Mouse (Mus musculus) WW6 (cell line): ENCODE data around the gene Mcf2.

Experiments
- DNase-seq: peaks from one replicate; pipeline ENCODE4 v3.0.0-alpha.2; 2013; ENCODE audit warnings: low read depth, low spot score

The Mcf2 gene

DNA sequence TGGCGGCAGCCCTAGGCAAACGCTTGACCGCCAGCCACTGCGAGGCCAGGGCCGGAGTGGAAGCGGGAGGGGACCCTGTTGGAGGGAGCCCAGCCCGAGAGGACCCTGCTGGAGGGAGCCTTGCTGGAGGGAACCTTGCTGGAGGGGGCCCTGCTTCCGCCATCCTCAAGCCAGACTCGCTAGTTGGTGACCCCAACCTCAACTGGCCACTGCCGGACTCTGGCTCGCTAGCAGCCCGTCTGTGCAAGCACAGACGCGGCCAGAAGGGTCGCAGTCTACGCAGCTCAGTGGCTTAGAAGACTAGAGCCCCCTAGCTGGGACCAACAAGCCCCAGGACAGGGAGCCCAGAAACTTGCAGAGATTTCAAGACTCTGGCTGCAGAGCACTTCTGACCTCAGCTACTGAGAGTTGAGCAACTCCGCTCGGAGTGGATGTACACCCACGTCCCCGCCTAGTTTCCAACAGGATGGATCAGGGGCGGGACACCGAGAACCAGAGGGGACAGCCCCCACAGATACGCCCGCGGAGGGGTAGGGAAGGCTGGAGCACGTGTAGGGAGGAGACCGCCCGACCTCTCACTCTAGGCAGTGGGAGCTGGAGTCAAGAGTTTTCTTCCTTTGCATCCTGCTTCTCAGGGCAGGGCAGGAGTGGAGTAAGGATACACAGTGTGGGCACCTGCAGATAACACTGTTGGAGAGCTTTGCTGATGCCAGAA lies at the start of gene Mcf2:
Mcf2 (minus strand) TSS at position 346 of the 715 bp plus-strand sequence.
- DNase-seq = no peak

- DNase-seq = no peak
Observed at GRCm38 (mm10) chrX:60187726-60188125, 8.8 kb upstream of the Mcf2 start.

GRCm38 (mm10) chrX:60182611-60183010 lies 3.7 kb upstream of the Mcf2 start:
- no peak for DNase-seq

DNA sequence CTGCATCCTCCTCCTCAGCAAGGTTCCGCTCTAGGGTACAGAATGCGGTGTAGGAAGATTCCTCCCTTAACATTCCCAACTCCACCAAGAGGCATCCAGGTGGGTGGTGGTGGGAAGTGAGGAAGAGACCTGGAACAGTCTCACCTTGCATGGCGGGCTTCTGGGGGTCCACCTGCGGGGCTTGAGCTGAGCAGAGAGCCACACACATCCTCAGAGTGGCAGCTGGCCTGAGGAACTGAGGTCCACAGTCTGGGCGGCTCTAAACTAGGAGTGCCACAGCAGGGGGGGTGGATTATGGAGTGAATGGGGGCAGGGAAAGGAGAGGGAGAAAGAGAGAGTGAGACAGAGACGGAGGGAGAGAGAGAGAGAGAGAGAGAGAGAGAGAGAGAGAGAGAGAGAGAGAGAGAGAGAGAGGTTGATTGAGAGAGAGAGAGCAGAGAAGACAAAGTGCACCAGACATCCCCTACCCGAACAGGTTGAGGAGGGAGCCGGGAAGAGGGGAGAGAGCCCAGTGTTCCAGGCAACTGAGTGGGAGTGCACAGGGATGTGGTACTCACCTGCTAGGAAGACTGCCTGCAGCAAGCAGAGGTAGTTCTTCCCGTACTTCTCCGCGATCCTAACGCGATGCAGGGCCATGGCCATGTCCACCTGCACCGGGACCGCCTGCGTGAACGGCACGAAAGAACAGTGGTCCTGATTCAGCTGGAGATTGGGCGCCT lies 705 bp downstream of the Mcf2 start:
- DNase-seq = no peak

GRCm38 (mm10) chrX:60170106-60170505 lies 8.8 kb downstream of the Mcf2 start:
- DNase-seq = no peak

DNA sequence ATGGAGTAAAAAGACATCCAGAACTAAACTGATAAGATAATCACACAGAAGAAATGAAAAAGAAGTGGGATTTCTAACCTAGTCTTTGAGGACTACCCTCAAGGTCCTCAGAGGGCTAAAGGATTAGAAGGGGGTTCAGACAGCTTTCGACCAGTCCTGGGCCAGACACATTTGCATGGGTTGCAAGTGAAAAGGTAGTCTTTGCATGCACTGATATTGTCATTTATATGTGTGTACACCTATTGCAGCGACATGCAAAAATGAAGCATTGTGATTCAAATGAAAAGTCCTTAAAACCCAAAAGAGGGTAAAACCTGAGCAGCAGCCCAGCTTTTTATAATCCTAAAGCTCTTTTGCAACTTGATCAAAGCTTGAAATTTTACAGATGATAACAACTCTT lies 9.4 kb downstream of the Mcf2 start:
- DNase-seq = no peak

DNA sequence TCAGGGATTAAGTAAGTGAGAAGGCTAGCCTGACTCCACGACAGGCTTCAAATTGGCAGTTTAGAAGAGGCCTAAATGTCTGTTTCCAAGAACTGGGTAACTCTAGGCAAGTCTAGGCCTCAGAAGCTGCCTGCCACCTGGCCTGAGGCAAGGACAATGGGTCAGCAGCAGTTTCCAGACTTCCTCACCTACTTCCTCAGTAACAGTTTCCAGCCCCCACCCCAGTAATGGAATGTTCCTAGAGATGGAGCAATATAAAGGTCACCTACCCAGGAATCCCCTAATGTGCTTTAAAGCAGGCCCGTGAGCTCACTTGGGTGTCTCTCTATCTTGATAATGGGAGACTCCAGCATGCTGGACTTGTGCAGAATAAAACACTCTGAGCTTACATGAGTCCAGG lies 10.1 kb downstream of the Mcf2 start:
- no peak for DNase-seq

- DNase-seq = no peak
Observed at GRCm38 (mm10) chrX:60147268-60147974, 31.5 kb downstream of the Mcf2 start.

DNA sequence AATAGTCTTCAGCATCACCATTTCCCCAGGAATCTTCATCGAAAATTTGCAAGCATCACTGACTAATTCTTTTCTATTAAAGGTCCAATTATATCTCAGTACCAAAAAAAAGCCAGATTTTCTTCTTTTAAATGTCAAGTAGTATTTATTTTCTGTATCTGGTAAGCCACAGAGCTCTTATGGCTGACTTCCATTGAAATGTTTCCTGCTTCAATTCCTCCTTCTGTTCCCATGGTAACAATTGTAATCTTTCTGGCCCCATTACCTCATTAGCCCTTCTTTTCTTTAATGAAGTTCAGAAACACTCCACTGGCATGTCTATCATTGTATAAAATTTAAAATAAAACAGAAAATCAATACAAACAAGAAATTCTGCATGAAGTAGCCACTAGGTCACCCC lies 103.5 kb downstream of the Mcf2 start:
- DNase-seq = no peak

DNA sequence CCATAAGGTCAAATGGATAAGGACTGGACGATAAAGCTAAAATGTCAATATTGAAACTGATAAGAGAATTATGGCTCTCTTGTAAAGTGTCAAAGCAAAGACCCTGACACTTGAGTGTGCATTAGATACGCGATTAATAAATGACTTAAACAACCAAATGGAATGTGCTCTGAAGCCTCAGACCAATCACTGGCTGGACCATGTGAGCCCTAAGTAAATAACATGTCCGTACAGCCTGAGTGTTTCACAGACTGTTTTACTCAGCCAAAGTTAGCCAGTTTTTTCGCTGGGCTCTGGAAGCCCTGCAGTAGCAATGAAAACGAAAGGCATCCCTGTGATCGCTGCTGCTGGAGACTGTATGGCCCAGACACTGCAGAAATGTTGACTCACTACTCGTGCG lies 123.7 kb downstream of the Mcf2 start:
- DNase-seq = no peak

DNA sequence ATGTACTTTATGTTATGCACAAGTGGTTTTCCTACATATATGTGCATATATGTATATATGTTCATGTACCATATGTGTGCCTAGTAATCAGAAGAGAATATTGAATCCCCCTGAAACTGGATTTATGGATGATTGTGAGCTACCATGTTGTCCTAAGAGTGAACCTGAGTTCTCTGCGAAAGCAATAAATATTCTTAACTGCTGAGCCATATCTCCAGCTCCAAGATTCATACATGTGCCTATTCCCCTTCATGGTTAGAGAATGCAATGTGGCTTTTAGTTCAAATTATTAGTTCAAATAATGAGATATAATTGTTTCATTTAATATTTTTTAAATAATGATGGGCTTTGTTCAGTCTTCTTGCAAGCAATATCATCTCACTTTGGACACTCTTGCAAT lies 124.1 kb downstream of the Mcf2 start:
- DNase-seq = no peak

DNA sequence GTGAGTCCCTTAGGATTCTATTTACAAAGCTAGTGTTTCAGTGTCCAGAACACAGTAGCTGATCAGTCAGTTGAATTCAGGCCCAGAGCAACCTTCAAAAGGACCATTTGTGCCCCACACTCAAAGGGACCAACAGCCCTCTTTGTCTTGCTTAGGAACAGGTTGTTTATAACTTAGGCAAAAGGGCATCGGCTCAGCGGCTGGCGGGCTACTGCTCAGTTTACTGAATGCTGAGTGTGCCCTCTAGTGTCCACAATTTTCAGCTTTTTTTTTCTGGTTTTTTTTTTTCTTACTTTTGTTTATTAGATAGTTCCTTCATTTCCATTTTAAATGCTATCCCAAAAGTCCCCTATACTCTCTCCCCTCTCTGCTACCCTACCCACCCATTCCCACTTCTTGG lies 152.2 kb downstream of the Mcf2 start:
- DNase-seq = no peak

DNA sequence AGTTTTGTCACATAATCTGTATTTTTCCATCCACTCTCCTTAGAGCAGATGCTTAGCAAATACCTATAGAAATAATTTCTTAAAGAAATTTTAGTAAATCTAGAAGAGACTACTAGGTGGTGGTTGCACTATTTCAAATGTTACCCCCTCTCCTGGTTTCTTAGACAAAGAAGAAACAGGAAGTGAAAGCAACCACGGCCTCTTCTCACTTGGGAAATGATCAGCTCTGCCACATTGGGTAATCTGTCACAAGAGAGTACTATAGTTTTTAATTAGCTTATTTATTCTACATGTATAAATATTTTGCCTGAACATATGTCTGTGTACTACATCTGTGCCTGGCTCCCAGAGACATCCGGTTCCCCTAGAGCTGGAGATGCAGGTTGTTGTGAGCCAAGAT lies 157.3 kb downstream of the Mcf2 start:
- no peak for DNase-seq

- DNase-seq = no peak
Observed at GRCm38 (mm10) chrX:60021007-60021406, 157.9 kb downstream of the Mcf2 start.

GRCm38 (mm10) chrX:60014588-60014987 lies 164.3 kb downstream of the Mcf2 start:
- DNase-seq = no peak

DNA sequence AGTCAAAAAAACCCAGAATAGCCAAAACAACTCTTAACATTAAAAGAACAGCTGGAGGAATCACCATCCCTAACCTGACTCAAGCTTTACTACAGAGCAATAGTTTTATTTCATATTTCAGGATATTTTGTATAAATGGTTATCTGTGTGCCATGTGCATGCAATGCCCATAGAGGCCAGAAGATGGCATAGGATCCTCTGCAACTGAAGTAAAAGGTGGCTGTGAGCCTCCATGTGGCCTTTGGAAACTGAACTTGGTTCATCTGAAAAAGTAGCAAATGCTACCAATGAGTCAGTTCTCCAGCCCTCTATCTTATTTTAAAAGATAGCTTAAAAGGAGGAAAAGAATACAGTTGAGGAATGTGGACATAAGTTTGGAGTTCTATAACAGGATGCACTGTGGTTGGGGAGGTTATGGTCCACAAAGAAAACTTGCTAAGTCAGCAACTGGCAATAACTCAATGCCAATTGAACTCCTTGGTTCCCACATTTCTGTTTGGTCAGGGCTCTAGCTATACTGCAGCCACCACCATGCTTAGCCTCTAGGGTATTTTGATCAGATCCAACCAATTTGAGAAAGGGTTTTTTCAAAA lies 165.7 kb downstream of the Mcf2 start:
- no peak for DNase-seq
